Mouse (Mus musculus): ENCODE measurements around the gene Actl6a.
A peak's percentile ranks its signal among the peaks of the same experiment; 100 is the strongest.
"Not testable (repeated sequence)": the region's sequence is repeated elsewhere in the genome, so short reads cannot be mapped to it uniquely, and the experiment has no call there.

The Actl6a gene

GRCm38 (mm10) chr3:32694737-32695582 lies 11.1 kb upstream of the Actl6a start:
- DNase-seq (ENCODE audit: inconsistent ontology term): no peak

GRCm38 (mm10) chr3:32695583-32695980 lies 10.5 kb upstream of the Actl6a start:
- no peak for DNase-seq (ENCODE audit: inconsistent ontology term)

- peak; percentile 79 for DNase-seq (ENCODE audit: inconsistent ontology term)
These were observed 7.8 kb upstream of the Actl6a start for GRCm38 (mm10) chr3:32698228-32698863.

- DNase-seq (ENCODE audit: inconsistent ontology term): not testable (repeated sequence)
These were observed 2.1 kb upstream of the Actl6a start for GRCm38 (mm10) chr3:32704021-32704420.

GRCm38 (mm10) chr3:32704632-32705031 lies 1.5 kb upstream of the Actl6a start:
- DNase-seq (ENCODE audit: inconsistent ontology term): not testable (repeated sequence)

- no peak for DNase-seq (ENCODE audit: inconsistent ontology term)
These were observed 1.9 kb downstream of the Actl6a start for GRCm38 (mm10) chr3:32708052-32708367.

- DNase-seq (ENCODE audit: inconsistent ontology term): peak; percentile 100
These were observed 2.5 kb downstream of the Actl6a start for GRCm38 (mm10) chr3:32708368-32709231.

- no peak for DNase-seq (ENCODE audit: inconsistent ontology term)
These were observed 3.3 kb downstream of the Actl6a start for GRCm38 (mm10) chr3:32709388-32709787.

GRCm38 (mm10) chr3:32713711-32714110 lies 7.6 kb downstream of the Actl6a start:
- no peak for DNase-seq (ENCODE audit: inconsistent ontology term)

- DNase-seq (ENCODE audit: inconsistent ontology term): not testable (repeated sequence)
These were observed 11.3 kb downstream of the Actl6a start for GRCm38 (mm10) chr3:32717403-32717802.

GRCm38 (mm10) chr3:32718271-32718670 lies 12.2 kb downstream of the Actl6a start:
- DNase-seq (ENCODE audit: inconsistent ontology term): no peak

GRCm38 (mm10) chr3:32724191-32724590 lies 18.1 kb downstream of the Actl6a start:
- no peak for DNase-seq (ENCODE audit: inconsistent ontology term)

- DNase-seq (ENCODE audit: inconsistent ontology term): no peak
These were observed 19.9 kb downstream of the Actl6a start for GRCm38 (mm10) chr3:32725951-32726350.

GRCm38 (mm10) chr3:32727861-32728260 lies 21.8 kb downstream of the Actl6a start:
- no peak for DNase-seq (ENCODE audit: inconsistent ontology term)

GRCm38 (mm10) chr3:32736244-32737171 lies 30.4 kb downstream of the Actl6a start, which contains the start of gene Ndufb5:
Gene Ndufb5, plus strand, starts transcription at chr3:32736990.
- peak; percentile 99 for DNase-seq (ENCODE audit: inconsistent ontology term)

- no peak for DNase-seq (ENCODE audit: inconsistent ontology term)
These were observed 31.1 kb downstream of the Actl6a start, which contains the start of gene Mrpl47 for GRCm38 (mm10) chr3:32737172-32737655. Gene Mrpl47, minus strand, starts transcription at chr3:32737605.

- DNase-seq (ENCODE audit: inconsistent ontology term): no peak
These were observed 32.5 kb downstream of the Actl6a start for GRCm38 (mm10) chr3:32738549-32738948.

- DNase-seq (ENCODE audit: inconsistent ontology term): no peak
These were observed 36.2 kb downstream of the Actl6a start for GRCm38 (mm10) chr3:32742276-32742780.

- no peak for DNase-seq (ENCODE audit: inconsistent ontology term)
These were observed 38.9 kb downstream of the Actl6a start for GRCm38 (mm10) chr3:32745001-32745400.

- DNase-seq (ENCODE audit: inconsistent ontology term): not testable (repeated sequence)
These were observed 39.3 kb downstream of the Actl6a start for GRCm38 (mm10) chr3:32745426-32745825.

GRCm38 (mm10) chr3:32748384-32748783 lies 42.3 kb downstream of the Actl6a start:
- no peak for DNase-seq (ENCODE audit: inconsistent ontology term)

All from Muller cell, postnatal 12 days (primary cell).